Mouse (Mus musculus) liver, embryonic 13.5 days (tissue): Measurements from ENCODE around the gene Olfr649. TPM values are rescaled to one million over a fixed set of nuclear protein-coding genes. Genes with fewer than 3 reads are reported as not detected.

Experiments used
- ATAC-seq: fragments of 200-750 bp; cut with Nextera tagmentation; 2 replicates; pipeline ENCODE4 v1.8.0; 2017; ENCODE audit warnings: low read depth, mild to moderate bottlenecking, moderate number of reproducible peaks, moderate library complexity
- DNase-seq: peaks from one replicate; pipeline ENCODE4 v3.0.0; 2022
- H3K27ac ChIP-seq: fragments of 300-500 bp; sonication (generic); 2 replicates; pipeline ENCODE4 v1.5.1; 2015; ENCODE audit warnings: moderate library complexity, mild to moderate bottlenecking, inconsistent platforms
- H3K27me3 ChIP-seq: fragments of 300-500 bp; sonication (generic); 2 replicates; pipeline ENCODE4 v1.6.1; 2015; ENCODE audit warnings: mild to moderate bottlenecking, inconsistent platforms
- H3K36me3 ChIP-seq: fragments of 300-500 bp; sonication (generic); 2 replicates; pipeline ENCODE4 v1.6.1; 2015; ENCODE audit warnings: mild to moderate bottlenecking, inconsistent platforms
- H3K4me1 ChIP-seq: fragments of 300-500 bp; sonication (generic); replicated peaks from 2 replicates; pipeline ENCODE4 v1.6.1; 2015; ENCODE audit warnings: inconsistent platforms
- H3K4me2 ChIP-seq: fragments of 300-500 bp; sonication (generic); 2 replicates; pipeline ENCODE4 v1.6.1; 2015; ENCODE audit warnings: inconsistent platforms, mild to moderate bottlenecking, moderate library complexity
- H3K4me3 ChIP-seq: fragments of 300-500 bp; sonication (generic); replicated peaks from 2 replicates; pipeline ENCODE4 v1.5.1; 2015; ENCODE audit warnings: mild to moderate bottlenecking, inconsistent platforms
- H3K9ac ChIP-seq: fragments of 300-500 bp; sonication (generic); 2 replicates; pipeline ENCODE4 v1.6.1; 2015; ENCODE audit warnings: mild to moderate bottlenecking, inconsistent platforms
- H3K9me3 ChIP-seq: fragments of 300-500 bp; sonication (generic); replicated peaks from 2 replicates; pipeline ENCODE4 v1.6.1; 2016; ENCODE audit warnings: inconsistent platforms
- WGBS: fragments of 180-500 bp; shearing (Covaris S2); methylation state at CpG from one replicate; pipeline ENCODE4 v1.1.7; 2015; ENCODE audit not compliant: insufficient replicate concordance; 5-methylcytosine and 5-hydroxymethylcytosine counted together
- polyA plus RNA-seq: library from polyadenylated mRNA; unstranded; fragments of >200 nt; fragmentation: Nextera tagmentation; extraction: Ambion mirVana; gene quantifications from 2 replicates; pipeline ENCODE4 v1.2.1, GENCODE M21; 2015

The Olfr649 gene
- polyA plus RNA-seq, 1 experiment from 2014 or later = not detected

- H3K27ac ChIP-seq = no peak within 1 kb of the TSS
- H3K4me1 ChIP-seq = no peaks in the 10 kb centered on the region
- no peak within 1 kb of the TSS for H3K4me3 ChIP-seq
- H3K27me3 ChIP-seq = no peaks in the 10 kb centered on the region
- DNase-seq (no peak), ATAC-seq (no peak)
- no peak within 1 kb of the TSS for H3K9ac ChIP-seq
- 61% methylated on average over 2 of the region's 2 CpGs for WGBS
- H3K4me2 ChIP-seq = no peak within 1 kb of the TSS
- no peaks in the 10 kb centered on the region for H3K9me3 ChIP-seq
- no peaks in the 10 kb centered on the region for H3K36me3 ChIP-seq
Observed at GRCm38 (mm10) chr7:104183292-104183691, 12.5 kb downstream of the Olfr649 start, which contains the start of gene Olfr648. TSS of gene Olfr648 (minus strand) at chr7:104183392.

- Histone ChIP-seq H3K4me2 (no peak overlapping the region), H3K9ac (no peak overlapping the region), H3K4me1 (no peaks in the 10 kb centered on the region), H3K27ac (no peak overlapping the region), H3K36me3 (no peaks in the 10 kb centered on the region), H3K4me3 (no peak overlapping the region), H3K9me3 (no peaks in the 10 kb centered on the region), H3K27me3 (no peaks in the 10 kb centered on the region)
- DNase-seq (no peak), ATAC-seq (no peak)
- 69% methylated on average over 1 of the region's 1 CpGs for WGBS
Observed at GRCm38 (mm10) chr7:104179074-104179473, 16.7 kb downstream of the Olfr649 start.

- Histone ChIP-seq H3K9ac (no peak overlapping the region), H3K27ac (no peak overlapping the region), H3K4me1 (no peaks in the 10 kb centered on the region), H3K36me3 (no peaks in the 10 kb centered on the region), H3K4me2 (no peak overlapping the region), H3K27me3 (no peaks in the 10 kb centered on the region), H3K4me3 (no peak overlapping the region), H3K9me3 (no peaks in the 10 kb centered on the region)
- ATAC-seq (no peak), DNase-seq (no peak)
- WGBS = 52% methylated on average over 5 of the region's 5 CpGs
Observed at GRCm38 (mm10) chr7:104178422-104179054, 17.2 kb downstream of the Olfr649 start.

GRCm38 (mm10) chr7:104175085-104175484 is 20.7 kb downstream of the Olfr649 start:
- Histone ChIP-seq H3K36me3 (no peaks in the 10 kb centered on the region), H3K4me3 (no peak overlapping the region), H3K4me1 (no peaks in the 10 kb centered on the region), H3K9ac (no peak overlapping the region), H3K27ac (no peak overlapping the region), H3K27me3 (no peaks in the 10 kb centered on the region), H3K9me3 (no peaks in the 10 kb centered on the region), H3K4me2 (no peak overlapping the region)
- ATAC-seq = no peak
- no peak for DNase-seq
- 65% methylated on average over 1 of the region's 1 CpGs for WGBS

GRCm38 (mm10) chr7:104169634-104170204 is 26.1 kb downstream of the Olfr649 start:
- Histone ChIP-seq H3K4me2 (no peak overlapping the region), H3K4me1 (no peaks in the 10 kb centered on the region), H3K9me3 (no peaks in the 10 kb centered on the region), H3K9ac (no peak overlapping the region), H3K4me3 (no peak overlapping the region), H3K27me3 (no peaks in the 10 kb centered on the region), H3K27ac (no peak overlapping the region), H3K36me3 (no peaks in the 10 kb centered on the region)
- DNase-seq (no peak), ATAC-seq (peak; percentile 20; the same call in 1 of the 2 replicates)
- 21% methylated on average over 6 of the region's 6 CpGs for WGBS

- 0 out of 2 replicates have a peak, but pooled peaks have one; percentile 15 for ATAC-seq
- WGBS = 35% methylated on average over 6 of the region's 6 CpGs
- no peak overlapping the region for H3K4me2 ChIP-seq
- no peak overlapping the region for H3K27ac ChIP-seq
- no peaks in the 10 kb centered on the region for H3K27me3 ChIP-seq
- H3K4me3 ChIP-seq = no peak overlapping the region
- no peaks in the 10 kb centered on the region for H3K4me1 ChIP-seq
- H3K9me3 ChIP-seq = no peaks in the 10 kb centered on the region
- DNase-seq = no peak
- H3K36me3 ChIP-seq = no peaks in the 10 kb centered on the region
- H3K9ac ChIP-seq = no peak overlapping the region
Observed at GRCm38 (mm10) chr7:104167105-104167504, 28.7 kb downstream of the Olfr649 start.

GRCm38 (mm10) chr7:104150456-104150855 is 45.3 kb downstream of the Olfr649 start, which contains the start of gene Ubqlnl:
TSS of gene Ubqlnl (minus strand) at chr7:104150556.
- no peak within 1 kb of the TSS for H3K27ac ChIP-seq
- H3K4me1 ChIP-seq = no peaks in the 10 kb centered on the region
- no peaks in the 10 kb centered on the region for H3K27me3 ChIP-seq
- H3K9ac ChIP-seq = no peak within 1 kb of the TSS
- H3K4me3 ChIP-seq = no peak within 1 kb of the TSS
- DNase-seq = no peak
- no peak for ATAC-seq
- no peaks in the 10 kb centered on the region for H3K36me3 ChIP-seq
- H3K9me3 ChIP-seq = no peaks in the 10 kb centered on the region
- no peak within 1 kb of the TSS for H3K4me2 ChIP-seq
- WGBS = 68% methylated on average over 2 of the region's 2 CpGs

- no peak within 1 kb of the TSS for H3K27ac ChIP-seq
- H3K9me3 ChIP-seq = no peaks in the 10 kb centered on the region
- no peak for DNase-seq
- H3K36me3 ChIP-seq = no peaks in the 10 kb centered on the region
- H3K27me3 ChIP-seq = no peaks in the 10 kb centered on the region
- ATAC-seq = no peak
- H3K4me3 ChIP-seq = no peak within 1 kb of the TSS
- H3K4me1 ChIP-seq = no peaks in the 10 kb centered on the region
- H3K9ac ChIP-seq = no peak within 1 kb of the TSS
- H3K4me2 ChIP-seq = no peak within 1 kb of the TSS
- 59% methylated on average over 3 of the region's 3 CpGs for WGBS
Observed at GRCm38 (mm10) chr7:104143179-104143578, 52.6 kb downstream of the Olfr649 start, which contains the start of gene Ubqln3. TSS of gene Ubqln3 (minus strand) at chr7:104143279.

Other genes with a start within 250 kb of the Olfr649 start
- not detected in 2 replicates for gene Olfr635, start 224.8 kb downstream of the Olfr649 start, polyA plus RNA-seq
- gene Olfr638, start 197.2 kb downstream of the Olfr649 start, polyA plus RNA-seq = not detected in 2 replicates
- gene Olfr639, start 178.7 kb downstream of the Olfr649 start, polyA plus RNA-seq = not detected in 2 replicates
- gene Olfr640, start 170.4 kb downstream of the Olfr649 start, polyA plus RNA-seq = not detected in 2 replicates
- not detected in 2 replicates for gene Olfr641, start 160.5 kb downstream of the Olfr649 start, polyA plus RNA-seq
- not detected in 2 replicates for gene Olfr642, start 143.3 kb downstream of the Olfr649 start, polyA plus RNA-seq
- not detected in 2 replicates for gene 4930516K23Rik, start 134.5 kb downstream of the Olfr649 start, polyA plus RNA-seq
- gene Olfr644, start 124.1 kb downstream of the Olfr649 start, polyA plus RNA-seq = not detected in 2 replicates
- gene Olfr645, start 110.5 kb downstream of the Olfr649 start, polyA plus RNA-seq = not detected in 2 replicates
- not detected in 2 replicates for gene Olfr646, start 91.1 kb downstream of the Olfr649 start, polyA plus RNA-seq
- gene Ubqln5, start 66.2 kb downstream of the Olfr649 start, polyA plus RNA-seq = not detected in 2 replicates
- gene Olfr643, start 58.6 kb downstream of the Olfr649 start, polyA plus RNA-seq = not detected in 2 replicates
- gene Ubqln3, start 52.7 kb downstream of the Olfr649 start, polyA plus RNA-seq = not detected in 2 replicates
- not detected in 2 replicates for gene Ubqlnl, start 45.4 kb downstream of the Olfr649 start, polyA plus RNA-seq
- 0.15 TPM in 1 of 2 replicates, not detected in the other for gene Olfm5, start 31.2 kb downstream of the Olfr649 start, polyA plus RNA-seq
- 0.03 and 0.05 TPM in 2 replicates for gene Olfr648, start 12.6 kb downstream of the Olfr649 start, polyA plus RNA-seq
- 0.77 and 0.89 TPM in 2 replicates for gene Trim6, start 22.8 kb upstream of the Olfr649 start, polyA plus RNA-seq
- gene Trim34a, start 48.5 kb upstream of the Olfr649 start, polyA plus RNA-seq = 0.90 and 1.7 TPM in 2 replicates
- gene Trim5, start 92.1 kb upstream of the Olfr649 start, polyA plus RNA-seq = 0.31 and 0.37 TPM in 2 replicates
- 3.4 and 3.6 TPM in 2 replicates for gene Trim12a, start 119.5 kb upstream of the Olfr649 start, polyA plus RNA-seq
- gene Trim34b, start 133.5 kb upstream of the Olfr649 start, polyA plus RNA-seq = not detected in 2 replicates
- 1.2 TPM in 2 replicates for gene Trim12c, start 157.4 kb upstream of the Olfr649 start, polyA plus RNA-seq
- gene Trim30b, start 173.9 kb upstream of the Olfr649 start, polyA plus RNA-seq = 0.08 and 0.09 TPM in 2 replicates
- gene Trim30c, start 204.9 kb upstream of the Olfr649 start, polyA plus RNA-seq = 0.20 and 0.38 TPM in 2 replicates